Mouse (Mus musculus) embryonic facial prominence, embryonic 11.5 days (tissue): ENCODE results near the gene Ppil1. TPM values are rescaled to one million over a fixed set of nuclear protein-coding genes. Genes with fewer than 3 reads are reported as not detected.

ENCODE experiments used
- ATAC-seq: fragments of 200-750 bp; cut with Nextera tagmentation; replicated peaks from 2 replicates; pipeline ENCODE4 v1.8.0; 2017; ENCODE audit warnings: low read depth; ENCODE audit not compliant: insufficient number of reproducible peaks, low FRiP score, low TSS enrichment
- DNase-seq: peaks from one replicate; pipeline ENCODE4 v3.0.0-alpha.2; 2015; ENCODE audit warnings: low spot score
- H3K27ac ChIP-seq: fragments of 300-500 bp; sonication (generic); replicated peaks from 2 replicates; pipeline ENCODE4 v1.5.1; 2014; ENCODE audit warnings: mild to moderate bottlenecking, low read depth, low read length, control low read depth
- H3K27me3 ChIP-seq: fragments of 300-500 bp; sonication (generic); 2 replicates; pipeline ENCODE4 v1.6.1; 2014; ENCODE audit warnings: mild to moderate bottlenecking, low read length, moderate library complexity, mixed read lengths; ENCODE audit not compliant: control insufficient read depth, insufficient read depth
- H3K36me3 ChIP-seq: fragments of 300-500 bp; sonication (generic); replicated peaks from 2 replicates; pipeline ENCODE4 v1.6.1; 2014; ENCODE audit warnings: low read depth, mild to moderate bottlenecking, low read length, moderate library complexity, mixed read lengths; ENCODE audit not compliant: control insufficient read depth, insufficient read depth
- H3K4me1 ChIP-seq: fragments of 300-500 bp; sonication (generic); 2 replicates; pipeline ENCODE4 v1.6.1; 2014; ENCODE audit warnings: low read length, mixed read lengths; ENCODE audit not compliant: control insufficient read depth, insufficient read depth
- H3K4me2 ChIP-seq: fragments of 300-500 bp; sonication (generic); 2 replicates; pipeline ENCODE4 v1.6.1; 2014; ENCODE audit warnings: low read depth, mild to moderate bottlenecking, control low read depth, low read length, moderate library complexity
- H3K4me3 ChIP-seq: fragments of 300-500 bp; sonication (generic); 2 replicates; pipeline ENCODE4 v1.5.1; 2014; ENCODE audit warnings: low read depth, low read length, control low read depth
- H3K9ac ChIP-seq: fragments of 300-500 bp; sonication (generic); replicated peaks from 2 replicates; pipeline ENCODE4 v1.6.1; 2014; ENCODE audit warnings: mild to moderate bottlenecking, control low read depth, low read length
- H3K9me3 ChIP-seq: fragments of 300-500 bp; sonication (generic); replicated peaks from 2 replicates; pipeline ENCODE4 v1.6.1; 2016; ENCODE audit warnings: mild to moderate bottlenecking, low read length, inconsistent platforms, mixed read lengths; ENCODE audit not compliant: control insufficient read depth
- WGBS: fragments of 180-500 bp; shearing (Covaris S2); extraction: QIAGEN DNeasy Blood & Tissue Kit; methylation state at CpG from one replicate; pipeline ENCODE4 v1.1.7; 2014; 5-methylcytosine and 5-hydroxymethylcytosine counted together
- polyA plus RNA-seq: library from polyadenylated mRNA; unstranded; fragments of >200 nt; fragmentation: Nextera tagmentation; extraction: Ambion mirVana; gene quantifications from 2 replicates; pipeline ENCODE4 v1.2.1, GENCODE M21; 2014

The Ppil1 gene
- polyA plus RNA-seq, 1 experiment from 2014 or later, result 177 TPM

GRCm38 (mm10) chr17:29231109-29231508 is 32.9 kb downstream of the Ppil1 start:
- no peaks in the 10 kb centered on the region for H3K36me3 ChIP-seq
- no peaks in the 10 kb centered on the region for H3K4me1 ChIP-seq
- H3K27me3 ChIP-seq, result no peaks in the 10 kb centered on the region
- ATAC-seq, result no peak
- H3K4me2 ChIP-seq, result no peak overlapping the region
- no peaks in the 10 kb centered on the region for H3K9me3 ChIP-seq
- DNase-seq, result no peak
- H3K27ac ChIP-seq, result no peak overlapping the region
- H3K9ac ChIP-seq, result no peak overlapping the region
- no peak overlapping the region for H3K4me3 ChIP-seq
- WGBS, result 79% methylated on average over 10 of the region's 10 CpGs

- Histone ChIP-seq H3K27ac (no peak overlapping the region), H3K9me3 (no peaks in the 10 kb centered on the region), H3K4me1 (no peaks in the 10 kb centered on the region), H3K9ac (no peak overlapping the region), H3K4me3 (no peak overlapping the region), H3K27me3 (no peaks in the 10 kb centered on the region), H3K4me2 (no peak overlapping the region), H3K36me3 (no peaks in the 10 kb centered on the region)
- ATAC-seq (no peak), DNase-seq (no peak)
- WGBS, result 51% methylated on average over 14 of the region's 14 CpGs
Observed at GRCm38 (mm10) chr17:29220631-29221030, 43.4 kb downstream of the Ppil1 start.

DNA sequence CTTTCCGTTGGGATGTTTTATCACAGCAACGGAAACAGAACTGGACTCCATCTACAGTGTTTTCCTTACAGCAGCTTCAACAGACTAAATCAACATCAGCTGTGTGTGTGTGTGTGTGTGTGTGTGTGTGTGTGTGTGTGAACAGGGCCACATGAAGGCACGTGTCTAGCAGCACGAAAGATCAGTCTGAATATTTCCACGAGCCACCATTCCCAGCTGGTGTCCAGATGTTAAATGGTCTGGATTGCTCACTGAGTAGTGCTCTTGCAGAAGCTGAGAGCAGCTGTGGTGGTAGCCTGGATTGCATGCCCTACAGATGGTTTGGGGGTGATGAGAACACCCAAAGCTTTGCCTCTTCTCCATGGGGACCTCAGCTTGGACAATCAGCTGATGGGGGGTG is 46.0 kb downstream of the Ppil1 start:
- no peak overlapping the region for H3K4me3 ChIP-seq
- WGBS, result 35% methylated on average over 5 of the region's 5 CpGs
- no peaks in the 10 kb centered on the region for H3K9me3 ChIP-seq
- no peak overlapping the region for H3K9ac ChIP-seq
- ATAC-seq, result no peak; the same call in 1 of the 2 replicates
- no peak overlapping the region for H3K27ac ChIP-seq
- no peak overlapping the region for H3K4me2 ChIP-seq
- DNase-seq, result peak; percentile 78
- peaks cover 4% of the 10 kb centered on the region; the same call in 1 of the 2 replicates for H3K4me1 ChIP-seq
- 0 out of 2 replicates have a peak, but pooled peaks cover 7% of the 10 kb centered on the region for H3K27me3 ChIP-seq
- H3K36me3 ChIP-seq, result no peaks in the 10 kb centered on the region

- ATAC-seq (no peak), DNase-seq (no peak)
- Histone ChIP-seq H3K9ac (no peak overlapping the region), H3K27ac (no peak overlapping the region), H3K4me2 (no peak overlapping the region), H3K4me1 (peaks cover 4% of the 10 kb centered on the region; the same call in 1 of the 2 replicates), H3K27me3 (0 out of 2 replicates have a peak, but pooled peaks cover 7% of the 10 kb centered on the region), H3K9me3 (no peaks in the 10 kb centered on the region), H3K36me3 (no peaks in the 10 kb centered on the region), H3K4me3 (no peak overlapping the region)
- WGBS, result 50% methylated on average over 7 of the region's 7 CpGs
Observed at GRCm38 (mm10) chr17:29216078-29216477, 47.9 kb downstream of the Ppil1 start.

DNA sequence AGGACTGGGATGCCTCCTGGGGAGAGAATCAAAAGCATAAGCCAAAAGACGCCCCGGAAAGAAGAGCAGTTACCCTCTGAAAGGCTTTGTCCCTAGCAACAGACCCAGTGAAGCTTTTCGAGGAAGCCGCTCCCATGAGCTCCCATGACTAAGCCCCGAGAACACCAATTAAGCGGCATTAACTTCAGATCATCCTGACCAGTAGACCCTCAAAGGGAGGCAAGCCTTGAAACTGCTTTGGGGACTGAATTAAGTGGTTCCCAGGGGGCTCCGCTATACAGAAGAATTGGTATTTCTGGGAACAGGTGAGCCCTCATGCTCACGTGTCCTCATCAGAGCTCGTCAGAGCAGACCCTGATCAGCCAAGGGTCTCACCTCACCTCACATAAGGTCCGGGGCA is 49.3 kb downstream of the Ppil1 start:
- Histone ChIP-seq H3K4me2 (no peak overlapping the region), H3K9ac (no peak overlapping the region; the same call in 1 of the 2 replicates), H3K36me3 (no peaks in the 10 kb centered on the region), H3K4me1 (peaks cover 4% of the 10 kb centered on the region; the same call in 1 of the 2 replicates), H3K4me3 (no peak overlapping the region), H3K27ac (no peak overlapping the region), H3K9me3 (no peaks in the 10 kb centered on the region), H3K27me3 (0 out of 2 replicates have a peak, but pooled peaks cover 7% of the 10 kb centered on the region)
- 28% methylated on average over 10 of the region's 10 CpGs for WGBS
- DNase-seq, result no peak
- ATAC-seq, result no peak

DNA sequence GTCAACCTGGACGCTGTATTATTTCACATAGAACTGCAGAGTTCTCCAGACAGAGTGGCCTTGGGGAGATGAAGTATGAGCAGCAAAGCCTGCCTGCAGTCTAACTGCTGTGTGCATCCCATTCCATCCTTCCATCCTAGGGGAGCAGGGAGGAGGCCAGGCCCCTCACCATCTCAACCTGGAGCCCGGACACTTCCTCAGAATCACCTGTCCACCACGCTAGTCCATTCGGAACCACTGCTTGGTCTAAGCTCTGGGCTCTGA is 49.9 kb downstream of the Ppil1 start:
- DNase-seq, result no peak
- Histone ChIP-seq H3K27ac (no peak overlapping the region), H3K4me3 (no peak overlapping the region), H3K4me2 (no peak overlapping the region), H3K9me3 (no peaks in the 10 kb centered on the region), H3K27me3 (0 out of 2 replicates have a peak, but pooled peaks cover 7% of the 10 kb centered on the region), H3K4me1 (peaks cover 4% of the 10 kb centered on the region; the same call in 1 of the 2 replicates), H3K36me3 (no peaks in the 10 kb centered on the region), H3K9ac (peak overlapping the region; percentile 6; the same call in 1 of the 2 replicates)
- WGBS, result 63% methylated on average over 4 of the region's 4 CpGs
- ATAC-seq, result no peak

- ATAC-seq (no peak), DNase-seq (peak; percentile 29)
- Histone ChIP-seq H3K9ac (no peak overlapping the region), H3K9me3 (no peaks in the 10 kb centered on the region), H3K27me3 (0 out of 2 replicates have a peak, but pooled peaks cover 7% of the 10 kb centered on the region), H3K4me1 (peaks cover 4% of the 10 kb centered on the region; the same call in 1 of the 2 replicates), H3K27ac (no peak overlapping the region), H3K4me3 (no peak overlapping the region), H3K36me3 (no peaks in the 10 kb centered on the region), H3K4me2 (no peak overlapping the region; the same call in 1 of the 2 replicates)
- WGBS, result 14% methylated on average over 12 of the region's 12 CpGs
Observed at GRCm38 (mm10) chr17:29213381-29214192, 50.4 kb downstream of the Ppil1 start.

- Histone ChIP-seq H3K27ac (no peak overlapping the region), H3K27me3 (0 out of 2 replicates have a peak, but pooled peaks cover 7% of the 10 kb centered on the region), H3K36me3 (no peaks in the 10 kb centered on the region), H3K9me3 (no peaks in the 10 kb centered on the region), H3K4me1 (peaks cover 4% of the 10 kb centered on the region; the same call in 1 of the 2 replicates), H3K4me2 (no peak overlapping the region), H3K4me3 (no peak overlapping the region), H3K9ac (no peak overlapping the region)
- ATAC-seq (no peak), DNase-seq (no peak)
- WGBS, result 43% methylated on average over 7 of the region's 7 CpGs
Observed at GRCm38 (mm10) chr17:29211836-29212235, 52.1 kb downstream of the Ppil1 start.
